Mouse (Mus musculus): Measurements from ENCODE around the gene Nifk. TPM values are rescaled to one million over a fixed set of nuclear protein-coding genes. Genes with fewer than 3 reads are reported as not detected.

Gene Nifk
- polyA plus RNA-seq, 1 experiment from 2014 or later = 56.7 TPM

- H3K27ac ChIP-seq (ENCODE audit: low read depth, low read length) = no peak overlapping the region
- WGBS (ENCODE audit: insufficient replicate concordance) = 88% methylated on average over 1 of the region's 1 CpGs
- no peaks in the 10 kb centered on the region for H3K36me3 ChIP-seq (ENCODE audit: control insufficient read depth, insufficient read depth, low read length)
- H3K4me3 ChIP-seq (ENCODE audit: low read depth, low read length) = no peak overlapping the region
- H3K9me3 ChIP-seq (replicated peaks; ENCODE audit: control insufficient read depth, low read length) = no peaks in the 10 kb centered on the region
- no peaks in the 10 kb centered on the region for H3K4me1 ChIP-seq (ENCODE audit: control insufficient read depth, insufficient read depth, low read length)
- H3K9ac ChIP-seq (ENCODE audit: low read depth, low read length) = no peak overlapping the region
- H3K27me3 ChIP-seq (ENCODE audit: control insufficient read depth, insufficient read depth, low read length) = no peaks in the 10 kb centered on the region
- no peak for ATAC-seq (replicated peaks; ENCODE audit: insufficient number of reproducible peaks, low FRiP score, low TSS enrichment)
- no peak overlapping the region for H3K4me2 ChIP-seq
These were observed 46.3 kb downstream of the Nifk start for GRCm38 (mm10) chr1:118367970-118368369.

GRCm38 (mm10) chr1:118368721-118369461 is 47.3 kb downstream of the Nifk start:
- H3K4me1 ChIP-seq (ENCODE audit: control insufficient read depth, insufficient read depth, low read length) = no peaks in the 10 kb centered on the region
- 62% methylated on average over 3 of the region's 3 CpGs for WGBS (ENCODE audit: insufficient replicate concordance)
- no peak overlapping the region for H3K27ac ChIP-seq (ENCODE audit: low read depth, low read length)
- no peak for ATAC-seq (replicated peaks; ENCODE audit: insufficient number of reproducible peaks, low FRiP score, low TSS enrichment)
- H3K4me3 ChIP-seq (ENCODE audit: low read depth, low read length) = no peak overlapping the region
- H3K9ac ChIP-seq (ENCODE audit: low read depth, low read length) = no peak overlapping the region
- no peaks in the 10 kb centered on the region for H3K9me3 ChIP-seq (replicated peaks; ENCODE audit: control insufficient read depth, low read length)
- H3K36me3 ChIP-seq (ENCODE audit: control insufficient read depth, insufficient read depth, low read length) = no peaks in the 10 kb centered on the region
- H3K4me2 ChIP-seq = no peak overlapping the region
- no peaks in the 10 kb centered on the region for H3K27me3 ChIP-seq (ENCODE audit: control insufficient read depth, insufficient read depth, low read length)

- Histone ChIP-seq H3K9ac (ENCODE audit: low read depth, low read length) (no peak overlapping the region), H3K4me1 (ENCODE audit: control insufficient read depth, insufficient read depth, low read length) (no peaks in the 10 kb centered on the region), H3K27me3 (ENCODE audit: control insufficient read depth, insufficient read depth, low read length) (no peaks in the 10 kb centered on the region), H3K27ac (ENCODE audit: low read depth, low read length) (no peak overlapping the region), H3K36me3 (ENCODE audit: control insufficient read depth, insufficient read depth, low read length) (no peaks in the 10 kb centered on the region), H3K4me3 (ENCODE audit: low read depth, low read length) (no peak overlapping the region), H3K4me2 (no peak overlapping the region), H3K9me3 (replicated peaks; ENCODE audit: control insufficient read depth, low read length) (no peaks in the 10 kb centered on the region)
- 66% methylated on average over 5 of the region's 5 CpGs for WGBS (ENCODE audit: insufficient replicate concordance)
- no peak for ATAC-seq (replicated peaks; ENCODE audit: insufficient number of reproducible peaks, low FRiP score, low TSS enrichment)
These were observed 56.1 kb downstream of the Nifk start for GRCm38 (mm10) chr1:118377784-118378183.

GRCm38 (mm10) chr1:118380105-118380786 is 58.6 kb downstream of the Nifk start:
- Histone ChIP-seq H3K9ac (ENCODE audit: low read depth, low read length) (no peak overlapping the region), H3K4me3 (ENCODE audit: low read depth, low read length) (no peak overlapping the region), H3K27me3 (ENCODE audit: control insufficient read depth, insufficient read depth, low read length) (no peaks in the 10 kb centered on the region), H3K27ac (ENCODE audit: low read depth, low read length) (no peak overlapping the region), H3K36me3 (ENCODE audit: control insufficient read depth, insufficient read depth, low read length) (no peaks in the 10 kb centered on the region), H3K4me2 (no peak overlapping the region), H3K9me3 (replicated peaks; ENCODE audit: control insufficient read depth, low read length) (no peaks in the 10 kb centered on the region), H3K4me1 (ENCODE audit: control insufficient read depth, insufficient read depth, low read length) (no peaks in the 10 kb centered on the region)
- WGBS (ENCODE audit: insufficient replicate concordance) = 70% methylated on average over 8 of the region's 8 CpGs
- no peak for ATAC-seq (replicated peaks; ENCODE audit: insufficient number of reproducible peaks, low FRiP score, low TSS enrichment)

Other genes with a start within 250 kb of the Nifk start
- gene Gm29106, start 145.3 kb upstream of the Nifk start, polyA plus RNA-seq (2014; fragmentation: Nextera tagmentation; extraction: Ambion mirVana) = 0.04 TPM in 1 of 2 replicates, not detected in the other
- gene Tsn, start 10.1 kb upstream of the Nifk start, polyA plus RNA-seq (2014; fragmentation: Nextera tagmentation; extraction: Ambion mirVana) = 225 and 226 TPM in 2 replicates
- 87.3 and 90.0 TPM in 2 replicates for gene Clasp1, start 67.2 kb downstream of the Nifk start, polyA plus RNA-seq (2014; fragmentation: Nextera tagmentation; extraction: Ambion mirVana)

All from heart, embryonic 11.5 days (tissue).